Mouse (Mus musculus): ENCODE measurements around the gene Ly6g6f.

The Ly6g6f gene

DNA sequence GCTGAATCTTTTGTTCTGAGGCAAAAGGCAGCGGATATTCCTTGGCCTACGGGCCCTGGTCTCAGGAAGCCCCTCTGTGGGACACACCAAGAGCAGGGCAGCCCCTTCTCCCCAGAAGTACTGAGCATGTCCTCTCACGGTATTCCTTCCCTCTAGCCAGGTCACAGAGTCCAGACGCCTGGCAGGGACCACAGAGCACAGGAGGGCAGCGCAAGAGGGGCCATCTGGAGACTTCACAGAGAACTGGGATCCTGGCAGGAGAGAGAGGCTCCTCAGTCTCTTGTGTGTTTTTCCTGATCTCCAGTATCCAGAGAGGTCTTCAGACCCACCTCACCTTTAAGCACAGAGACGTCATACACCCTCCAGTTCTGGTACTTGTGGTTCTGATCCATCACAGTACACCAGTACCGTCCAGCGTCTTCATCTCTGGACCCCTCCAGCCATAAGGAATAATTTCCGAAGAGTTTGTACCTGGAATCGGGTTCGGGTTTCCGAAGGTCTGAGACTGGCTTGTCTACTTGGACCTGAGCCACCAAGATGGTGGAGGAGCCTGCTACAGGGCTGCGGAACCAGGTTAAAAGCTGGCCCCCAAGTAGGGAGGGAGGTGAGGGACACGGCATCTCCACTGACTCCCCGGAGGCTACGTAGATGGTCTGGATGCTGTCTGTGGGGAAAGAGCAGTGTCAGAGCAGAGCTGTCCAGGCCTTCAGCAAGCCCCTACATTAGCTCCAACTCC lies 2.4 kb downstream of the Ly6g6f start:
- ATAC-seq (ENCODE audit: insufficient number of reproducible peaks, low FRiP score, low TSS enrichment), result peak; percentile 65; the same call in 1 of the 2 replicates

DNA sequence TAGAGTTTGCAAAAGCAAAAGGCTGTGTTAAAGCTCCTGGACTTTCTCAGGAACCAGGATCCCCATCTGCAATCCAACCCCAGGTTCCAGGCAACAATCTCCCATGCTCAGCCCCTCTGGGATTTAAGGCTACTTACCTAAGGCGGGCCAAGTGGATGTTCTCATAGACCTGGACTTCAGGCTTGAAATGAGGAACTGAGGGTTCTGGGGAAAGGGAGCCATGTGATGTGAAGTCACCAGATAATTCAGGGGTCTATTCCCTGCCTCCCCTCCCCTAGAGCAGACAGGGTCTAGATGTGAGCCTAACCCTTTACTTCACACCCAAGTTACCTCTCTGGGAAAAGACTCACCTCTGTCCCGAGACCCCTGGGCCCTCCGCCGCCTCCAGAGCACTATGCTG lies 4.7 kb downstream of the Ly6g6f start:
- ATAC-seq (ENCODE audit: insufficient number of reproducible peaks, low FRiP score, low TSS enrichment), result no peak

DNA sequence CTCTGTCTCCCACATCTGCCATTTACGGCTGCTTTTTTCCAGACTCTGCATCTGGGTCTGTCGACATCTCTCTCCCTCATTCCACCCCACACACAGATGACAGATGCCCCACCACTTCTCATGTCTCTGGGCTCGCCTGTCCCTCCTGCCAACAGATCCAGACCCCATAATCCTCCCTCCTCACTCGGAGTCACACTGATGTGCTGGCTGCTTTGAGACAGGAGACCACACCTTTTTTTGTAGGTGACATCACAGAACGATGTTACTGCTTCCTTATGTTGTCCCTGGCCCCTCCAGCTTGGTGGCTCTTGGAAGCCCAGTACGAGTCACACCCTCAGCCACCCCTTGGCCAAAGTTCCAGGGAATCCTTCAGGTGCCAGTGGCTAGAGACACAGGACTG lies 5.2 kb downstream of the Ly6g6f start:
- no peak for ATAC-seq (ENCODE audit: insufficient number of reproducible peaks, low FRiP score, low TSS enrichment)

GRCm38 (mm10) chr17:35079778-35080177 lies 5.6 kb downstream of the Ly6g6f start:
- no peak for ATAC-seq (ENCODE audit: insufficient number of reproducible peaks, low FRiP score, low TSS enrichment)

- peak; percentile 46; the same call in 1 of the 2 replicates for ATAC-seq (ENCODE audit: insufficient number of reproducible peaks, low FRiP score, low TSS enrichment)
These were observed 7.6 kb downstream of the Ly6g6f start, which contains the start of gene Ly6g6d for GRCm38 (mm10) chr17:35077786-35078233. Gene Ly6g6d (minus strand): TSS chr17:35078065.

- no peak for ATAC-seq (ENCODE audit: insufficient number of reproducible peaks, low FRiP score, low TSS enrichment)
These were observed 8.1 kb downstream of the Ly6g6f start for GRCm38 (mm10) chr17:35077285-35077684.

DNA sequence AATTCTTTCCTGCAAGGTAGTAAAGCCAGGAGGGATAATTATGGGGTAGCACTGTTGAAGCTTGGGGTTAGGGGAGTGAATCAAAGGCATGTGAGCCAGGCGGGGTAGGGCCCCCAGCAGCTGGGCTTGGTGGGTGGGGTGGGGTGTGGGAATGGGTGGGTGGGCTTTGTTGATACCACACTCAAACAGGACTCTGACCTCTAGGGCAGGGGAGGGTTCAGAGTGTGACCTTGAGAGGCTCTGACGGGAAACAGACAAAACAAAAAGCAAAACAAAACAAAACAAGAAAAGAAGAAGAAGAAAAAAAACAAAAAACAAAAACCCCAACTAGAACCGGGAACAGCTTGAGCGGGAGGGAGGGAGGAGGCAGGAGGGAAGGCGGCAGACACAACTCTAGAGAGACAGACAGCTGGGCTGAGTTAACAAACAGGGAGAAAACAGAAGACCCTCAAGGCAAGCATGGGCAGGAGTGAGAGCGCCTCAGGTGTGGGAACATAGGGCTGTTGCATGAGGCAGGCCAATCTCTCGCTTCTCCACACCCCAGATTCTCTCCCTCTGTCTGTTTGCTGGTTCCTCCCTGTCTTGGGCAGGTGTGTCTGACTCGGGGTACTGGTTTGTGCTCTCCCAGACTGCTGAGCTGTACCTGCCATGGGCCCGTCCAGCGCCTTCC lies 8.8 kb downstream of the Ly6g6f start, which contains the start of gene Ly6g6e:
Ly6g6e (plus strand) TSS at position 396 of the 670 bp plus-strand sequence.
- no peak for ATAC-seq (ENCODE audit: insufficient number of reproducible peaks, low FRiP score, low TSS enrichment)

DNA sequence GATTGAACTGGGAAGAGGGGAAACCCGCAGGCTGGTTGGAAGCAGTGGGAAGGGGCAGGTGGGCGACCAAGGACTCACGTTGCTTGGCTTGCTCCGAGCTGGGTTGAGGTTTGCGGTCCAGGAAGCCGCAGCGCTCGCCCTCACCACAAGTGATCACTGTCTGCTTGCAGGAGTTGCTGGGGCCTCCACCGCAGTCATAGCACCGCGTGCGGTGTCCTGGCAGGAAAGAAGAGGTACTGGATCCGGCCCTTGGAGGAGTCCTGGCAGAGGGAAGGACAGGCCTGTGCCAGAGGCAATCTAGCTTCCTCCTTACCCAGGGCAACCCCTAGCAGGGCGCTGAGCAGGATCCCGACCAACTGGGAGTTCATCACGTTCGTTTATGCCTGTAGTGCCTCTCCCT lies 11.3 kb downstream of the Ly6g6f start:
- ATAC-seq (ENCODE audit: insufficient number of reproducible peaks, low FRiP score, low TSS enrichment), result peak; percentile 57

GRCm38 (mm10) chr17:35071454-35071853 lies 14.0 kb downstream of the Ly6g6f start:
- ATAC-seq (ENCODE audit: insufficient number of reproducible peaks, low FRiP score, low TSS enrichment), result no peak

DNA sequence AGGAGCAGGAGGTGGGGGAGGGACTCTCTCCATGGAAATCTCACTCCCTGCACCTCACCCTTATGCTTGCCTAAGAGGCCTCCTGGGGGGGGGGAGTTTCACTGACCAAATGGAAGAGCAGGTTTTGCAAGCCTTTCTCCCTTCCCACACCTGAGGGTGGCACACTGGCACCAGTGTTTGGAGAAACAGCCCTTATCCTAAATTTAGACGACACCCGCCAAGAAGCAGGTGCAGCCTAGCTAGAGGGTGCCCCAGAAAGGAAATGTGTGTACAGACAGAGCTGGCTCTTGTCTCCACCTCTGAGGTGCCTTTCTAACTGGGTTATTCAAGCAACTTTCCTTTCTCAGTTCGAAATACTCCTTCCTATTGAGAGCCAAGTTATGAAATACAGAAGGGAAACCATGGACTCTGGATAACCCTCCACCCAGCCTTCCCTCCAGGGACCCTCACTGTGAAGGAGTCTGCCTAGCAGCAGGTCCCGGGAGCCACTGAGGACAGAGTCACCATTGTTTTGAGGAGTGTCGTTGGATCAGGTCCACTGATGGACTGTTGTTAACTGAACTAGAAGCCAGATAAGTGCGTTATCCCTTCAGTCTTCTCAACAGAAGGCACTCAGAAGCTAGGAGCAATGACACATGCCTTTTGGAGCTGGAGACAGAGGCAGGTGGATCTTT lies 14.7 kb downstream of the Ly6g6f start:
- ATAC-seq (ENCODE audit: insufficient number of reproducible peaks, low FRiP score, low TSS enrichment), result peak; percentile 87

DNA sequence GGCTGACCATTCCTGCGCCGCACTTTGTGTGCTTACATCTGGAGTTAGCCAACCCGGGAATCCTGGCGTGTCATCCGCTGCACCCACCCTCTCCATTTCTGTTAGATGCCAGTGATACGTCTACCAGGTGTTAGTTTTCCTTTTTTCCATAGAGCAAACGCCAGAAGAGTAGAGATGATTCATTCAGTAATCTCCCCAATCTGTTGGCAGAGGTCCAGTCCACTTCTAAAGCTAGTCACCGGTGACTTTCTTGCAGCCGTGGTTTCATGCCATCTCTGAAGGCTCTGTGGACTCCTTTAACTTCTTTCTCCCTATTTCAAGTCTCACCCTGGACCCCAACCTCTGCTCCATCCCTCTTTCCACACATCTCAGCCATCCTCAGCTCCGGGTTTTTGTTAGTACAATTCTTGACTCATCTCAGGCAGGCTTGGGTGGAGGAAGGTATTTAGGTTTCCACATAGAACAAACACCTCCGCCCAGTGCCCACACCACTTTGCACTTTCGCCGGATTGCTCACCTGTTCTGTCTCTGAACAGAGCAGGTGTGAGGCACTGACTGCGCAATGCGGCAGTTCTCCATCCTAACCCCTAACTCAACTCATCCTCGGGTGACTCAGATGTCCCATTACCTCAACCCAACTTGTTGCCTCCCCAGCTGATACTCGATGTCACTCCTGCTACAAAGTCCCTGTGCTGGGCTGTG lies 17.0 kb downstream of the Ly6g6f start:
- ATAC-seq (ENCODE audit: insufficient number of reproducible peaks, low FRiP score, low TSS enrichment), result no peak

DNA sequence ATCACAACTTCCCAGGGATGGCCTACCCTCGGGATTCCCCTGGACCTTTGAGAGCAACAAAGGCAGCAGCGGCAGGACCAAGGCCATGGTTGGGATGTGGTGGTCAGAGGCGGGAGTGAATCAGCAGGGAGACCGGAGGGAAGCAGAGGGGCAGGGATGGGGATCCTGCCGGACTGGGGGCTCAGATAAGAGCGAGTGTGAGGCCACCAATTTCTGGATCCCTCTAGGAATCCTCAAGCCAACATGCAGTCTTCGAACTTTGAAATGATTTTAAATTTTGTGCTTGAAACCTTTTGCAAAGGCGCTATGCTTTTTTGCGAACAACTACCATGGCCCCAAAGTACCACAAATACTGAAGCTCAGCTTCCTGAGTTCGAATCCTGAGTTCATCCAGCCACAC lies 19.3 kb downstream of the Ly6g6f start, which contains the start of gene Mpig6b:
Mpig6b (minus strand) TSS at position 101 of the 400 bp plus-strand sequence.
- no peak for ATAC-seq (ENCODE audit: insufficient number of reproducible peaks, low FRiP score, low TSS enrichment)

- ATAC-seq (ENCODE audit: insufficient number of reproducible peaks, low FRiP score, low TSS enrichment), result no peak
These were observed 20.2 kb downstream of the Ly6g6f start, which contains the start of gene Ly6g6c for GRCm38 (mm10) chr17:35064951-35065947. Gene Ly6g6c (plus strand): TSS chr17:35065388.

GRCm38 (mm10) chr17:35064378-35064877 lies 21.0 kb downstream of the Ly6g6f start:
- ATAC-seq (ENCODE audit: insufficient number of reproducible peaks, low FRiP score, low TSS enrichment), result no peak

DNA sequence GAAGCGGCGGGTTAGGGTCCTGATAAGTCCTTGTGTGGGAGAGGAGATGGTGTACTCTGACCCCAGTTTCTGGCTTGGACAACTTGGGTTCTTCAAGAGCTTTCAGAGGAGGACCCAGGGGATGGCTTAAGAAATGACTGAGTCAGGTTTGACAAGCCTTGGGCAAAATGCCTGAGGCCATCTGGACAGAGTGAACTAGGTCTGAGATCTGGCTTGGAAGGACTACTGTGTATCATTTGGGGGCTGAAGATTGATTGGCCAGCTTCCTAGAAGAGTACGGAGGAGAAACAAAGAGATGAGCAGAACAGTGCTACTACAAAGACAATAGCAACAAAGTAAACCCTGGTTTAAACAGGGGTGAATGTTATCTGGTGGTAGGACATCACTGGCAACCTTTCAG lies 21.9 kb downstream of the Ly6g6f start:
- ATAC-seq (ENCODE audit: insufficient number of reproducible peaks, low FRiP score, low TSS enrichment), result no peak

GRCm38 (mm10) chr17:35061299-35061698 lies 24.1 kb downstream of the Ly6g6f start:
- ATAC-seq (ENCODE audit: insufficient number of reproducible peaks, low FRiP score, low TSS enrichment), result no peak

DNA sequence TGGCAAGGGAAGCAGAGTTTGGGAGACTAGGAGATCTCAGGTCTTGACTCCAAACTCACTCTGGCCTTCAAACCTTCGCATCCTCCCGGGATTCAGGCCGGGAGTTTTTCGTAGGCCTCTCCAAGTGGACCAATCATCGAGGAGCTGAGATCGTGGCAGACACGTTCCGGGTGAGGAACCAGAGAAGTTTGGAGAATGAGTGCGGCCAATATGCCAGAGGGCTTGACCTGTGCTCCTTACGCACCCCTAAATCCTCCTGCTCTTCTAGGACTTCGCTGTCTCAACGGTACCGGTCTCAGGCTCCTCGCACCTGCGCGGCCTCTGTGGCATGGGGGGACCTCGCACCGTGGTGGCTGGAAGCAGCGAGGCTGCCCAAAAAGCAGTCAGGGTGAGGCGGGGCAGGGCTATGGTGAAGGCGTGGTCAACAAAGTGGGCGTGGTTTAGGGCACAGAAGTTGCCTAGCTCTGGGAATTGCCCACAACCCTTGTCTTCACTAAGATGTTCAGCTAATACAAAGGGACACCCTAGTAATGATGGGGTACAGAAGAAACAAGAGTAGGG lies 24.6 kb downstream of the Ly6g6f start:
- no peak for ATAC-seq (ENCODE audit: insufficient number of reproducible peaks, low FRiP score, low TSS enrichment)

GRCm38 (mm10) chr17:35060071-35060470 lies 25.3 kb downstream of the Ly6g6f start:
- ATAC-seq (ENCODE audit: insufficient number of reproducible peaks, low FRiP score, low TSS enrichment), result no peak
